Mouse (Mus musculus) heart, adult 2 months (tissue): Measurements from ENCODE around the gene Amer2. TPM values are rescaled to one million over a fixed set of nuclear protein-coding genes. Genes with fewer than 3 reads are reported as not detected.

ENCODE experiments used
- DNase-seq, 2 experiments: peaks; one replicate each; pipeline ENCODE4 v3.0.0; 2021
- H3K27ac ChIP-seq: fragments of 200-600 bp; 2 replicates; pipeline ENCODE4 v1.8.1; 2022
- H3K27me3 ChIP-seq: fragments of 200-500 bp; 2 replicates; pipeline ENCODE4 v1.6.1; 2012; ENCODE audit warnings: mild to moderate bottlenecking, low read length, inconsistent platforms, mixed read lengths; ENCODE audit not compliant: control insufficient read depth, insufficient read depth
- H3K36me3 ChIP-seq: fragments of 200-500 bp; 2 replicates; pipeline ENCODE4 v1.6.1; 2012; ENCODE audit warnings: low read length, inconsistent platforms; ENCODE audit not compliant: control insufficient read depth, insufficient read depth
- H3K4me1 ChIP-seq: fragments of 200-500 bp; 2 replicates; pipeline ENCODE4 v1.6.1; 2011; ENCODE audit warnings: low read length; ENCODE audit not compliant: control insufficient read depth, insufficient read depth
- H3K4me3 ChIP-seq: fragments of 200-600 bp; 2 replicates; pipeline ENCODE4 v1.8.1; 2022
- H3K79me2 ChIP-seq: fragments of 200-500 bp; replicated peaks from 2 replicates; pipeline ENCODE4 v1.6.1; 2012; ENCODE audit warnings: mild to moderate bottlenecking, inconsistent platforms, low read length, moderate library complexity, mixed read lengths; ENCODE audit not compliant: control insufficient read depth, insufficient read depth
- H3K9ac ChIP-seq: fragments of 200-500 bp; 2 replicates; pipeline ENCODE4 v1.6.1; 2012; ENCODE audit warnings: low read depth, mild to moderate bottlenecking, control low read depth, inconsistent platforms, low read length, mixed read lengths
- CTCF ChIP-seq: fragments of 200-600 bp; IDR thresholded peaks from 2 replicates; pipeline ENCODE4 v1.8.1; 2022; ENCODE audit warnings: antibody characterized with exemption, mild to moderate bottlenecking, moderate library complexity
- EP300 ChIP-seq: fragments of 200-500 bp; IDR thresholded peaks from 2 replicates; pipeline ENCODE4 v1.6.1; 2011; ENCODE audit warnings: low read depth, low read length, control low read depth; ENCODE audit not compliant: insufficient read depth
- POLR2A ChIP-seq: fragments of 200-500 bp; IDR thresholded peaks from 2 replicates; pipeline ENCODE4 v1.6.1; 2011; ENCODE audit warnings: mild to moderate bottlenecking, low read depth, low read length, control low read depth; ENCODE audit not compliant: insufficient read depth
- WGBS: fragments of 180-500 bp; shearing (Covaris S2); methylation state at CpG from one replicate; pipeline ENCODE4 v1.1.7; 2018; 5-methylcytosine and 5-hydroxymethylcytosine counted together
- intact Hi-C: fragments of 180-260 bp; cut with DNase I; formaldehyde crosslinking; loops from one replicate; pipeline ENCODE4 v1.15.1; 2025
- polyA plus RNA-seq: library from polyadenylated mRNA; depleted of rRNA; stranded (reverse); fragments of >200 nt; gene quantifications from 2 replicates; pipeline ENCODE4 v1.2.3, GENCODE M21; 2012
- total RNA-seq, 2 experiments: library from RNA; stranded (reverse); gene quantifications; 2 replicates each; pipeline ENCODE4 v1.2.3; 2021

Gene Amer2
- total and polyA plus RNA-seq, 3 experiments: 0.02 TPM; not detected in 2

DNA sequence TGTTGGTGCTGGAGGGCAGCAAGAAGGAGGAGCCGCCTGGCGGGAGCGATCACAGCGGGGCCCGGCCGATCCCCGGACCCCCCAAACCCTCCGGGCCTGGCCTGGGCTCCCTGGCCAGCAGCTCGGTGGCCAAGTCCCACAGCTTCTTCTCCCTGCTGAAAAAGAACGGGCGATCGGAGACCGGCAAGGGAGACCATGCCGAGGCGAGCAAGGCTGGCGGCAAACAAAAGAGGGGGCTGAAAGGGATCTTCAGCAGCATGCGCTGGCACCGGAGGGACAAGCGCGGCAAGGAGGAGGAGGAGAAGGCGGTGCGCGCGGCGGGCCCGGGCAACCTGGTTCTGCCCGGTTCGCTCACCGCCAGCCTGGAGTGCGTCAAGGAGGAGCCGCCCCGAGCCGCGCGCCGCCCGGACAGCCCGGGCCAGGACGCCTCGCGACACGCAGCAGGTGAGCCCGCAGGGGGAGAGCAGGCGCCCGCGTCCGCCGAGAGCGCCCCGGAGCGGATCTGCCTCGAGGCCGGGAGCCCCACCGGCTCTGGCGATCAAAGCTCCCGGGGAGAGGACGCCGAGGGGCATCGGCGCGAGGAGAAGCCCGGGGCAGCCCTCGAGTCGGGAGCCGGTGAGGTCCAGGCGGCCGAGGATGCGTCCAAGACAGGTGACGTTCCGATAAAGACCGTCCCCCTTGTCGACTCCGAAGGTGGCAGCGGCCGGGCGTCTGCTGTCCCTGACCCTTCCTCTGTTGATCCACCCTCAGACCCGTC is 5.7 kb downstream of the Amer2 start:
- Histone ChIP-seq H3K36me3 (no peaks in the 10 kb centered on the region), H3K4me1 (no peaks in the 10 kb centered on the region), H3K27ac (no peak overlapping the region), H3K79me2 (no peaks in the 10 kb centered on the region), H3K27me3 (peaks cover 18% of the 10 kb centered on the region), H3K9ac (no peak overlapping the region), H3K4me3 (peak overlapping the region; percentile 26)
- peak; percentile 11 to 21 for DNase-seq
- TF ChIP-seq EP300 (no peak), POLR2A (no peak), CTCF (no peak)
- WGBS: under 1% methylated on average over 77 of the region's 77 CpGs
- intact Hi-C loops: no loop called here

DNA sequence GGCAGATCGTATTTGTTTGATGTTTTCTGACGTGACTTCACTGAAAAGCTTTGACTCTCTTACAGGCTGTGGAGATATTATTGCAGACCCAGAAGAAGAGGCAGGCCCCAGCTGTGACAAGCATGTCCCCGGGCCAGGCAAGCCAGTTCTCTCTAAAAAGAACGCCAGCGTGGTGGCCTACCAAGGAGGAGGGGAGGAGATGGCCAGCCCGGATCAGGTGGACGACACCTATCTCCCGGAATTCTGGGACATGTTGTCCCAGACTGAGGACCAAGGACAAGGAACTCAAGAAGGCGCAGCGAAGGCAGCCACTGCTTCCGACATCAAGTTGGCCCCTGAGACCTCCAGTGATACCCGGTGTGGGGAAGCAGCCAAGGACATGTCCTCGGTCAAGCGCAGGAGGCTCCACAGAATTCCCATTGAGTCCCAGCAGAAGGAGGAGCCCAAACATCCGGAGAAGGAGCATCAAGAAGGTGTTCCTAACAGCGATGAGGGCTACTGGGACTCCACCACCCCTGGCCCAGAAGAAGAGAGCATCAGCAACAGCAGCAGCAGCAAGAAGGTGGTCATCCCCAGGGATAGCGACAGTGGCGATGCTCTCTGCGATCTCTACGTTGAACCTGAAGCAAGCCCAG is 6.4 kb downstream of the Amer2 start:
- no peaks in the 10 kb centered on the region for H3K36me3 ChIP-seq
- 56% methylated on average over 20 of the region's 20 CpGs for WGBS
- intact Hi-C loops: no loop called here
- no peak overlapping the region for H3K4me3 ChIP-seq
- no peak overlapping the region for H3K27ac ChIP-seq
- no peak for DNase-seq
- no peaks in the 10 kb centered on the region for H3K79me2 ChIP-seq
- peaks cover 18% of the 10 kb centered on the region for H3K27me3 ChIP-seq
- no peak for TF ChIP-seq EP300
- no peak for TF ChIP-seq CTCF
- TF ChIP-seq POLR2A: no peak
- no peaks in the 10 kb centered on the region for H3K4me1 ChIP-seq
- no peak overlapping the region for H3K9ac ChIP-seq

DNA sequence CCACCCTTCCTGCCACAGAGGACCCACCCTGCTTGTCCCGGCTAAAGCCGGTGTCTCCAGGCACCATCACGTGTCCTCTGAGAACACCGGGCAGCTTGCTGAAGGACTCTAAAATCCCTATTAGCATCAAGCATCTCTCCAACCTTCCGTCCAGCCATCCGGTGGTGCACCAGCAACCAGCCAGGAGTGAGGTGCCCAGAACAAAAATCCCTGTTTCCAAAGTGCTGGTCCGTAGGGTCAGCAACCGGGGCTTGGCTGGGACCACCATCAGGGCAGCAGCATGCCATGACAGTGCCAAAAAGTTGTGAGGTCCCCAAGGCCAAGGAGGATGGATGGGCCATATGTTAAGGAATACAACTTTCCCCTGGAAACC is 6.9 kb downstream of the Amer2 start:
- Histone ChIP-seq H3K4me3 (no peak overlapping the region), H3K27me3 (peaks cover 18% of the 10 kb centered on the region), H3K27ac (no peak overlapping the region), H3K79me2 (no peaks in the 10 kb centered on the region), H3K4me1 (no peaks in the 10 kb centered on the region), H3K9ac (no peak overlapping the region), H3K36me3 (no peaks in the 10 kb centered on the region)
- TF ChIP-seq EP300 (no peak), POLR2A (no peak), CTCF (no peak)
- WGBS: 91% methylated on average over 8 of the region's 8 CpGs
- intact Hi-C loops: no loop called here
- DNase-seq: no peak

DNA sequence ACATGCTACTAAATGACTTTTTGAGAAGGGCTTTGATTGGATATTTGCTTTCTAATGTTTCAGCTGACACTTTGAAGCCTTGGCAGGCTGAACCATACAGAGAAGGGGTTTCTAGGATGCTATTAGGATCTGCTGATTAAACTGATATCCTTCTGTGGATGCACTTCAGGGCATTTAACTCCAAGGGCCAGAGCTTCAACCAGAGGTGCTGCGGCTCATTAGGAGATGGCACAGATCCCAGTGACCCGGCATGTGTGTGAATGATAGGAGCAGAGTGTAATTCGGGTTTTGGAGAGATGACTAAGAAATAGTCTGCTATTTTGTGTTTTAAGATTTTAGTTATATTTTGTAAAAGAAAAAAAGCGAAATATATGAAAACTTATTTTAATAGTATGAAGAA is 8.6 kb downstream of the Amer2 start:
- Histone ChIP-seq H3K4me1 (no peaks in the 10 kb centered on the region), H3K27me3 (peaks cover 18% of the 10 kb centered on the region), H3K9ac (no peak overlapping the region), H3K4me3 (no peak overlapping the region), H3K27ac (no peak overlapping the region), H3K36me3 (no peaks in the 10 kb centered on the region), H3K79me2 (no peaks in the 10 kb centered on the region)
- DNase-seq: no peak
- TF ChIP-seq EP300 (no peak), CTCF (no peak), POLR2A (no peak)
- WGBS: 62% methylated on average over 4 of the region's 4 CpGs
- intact Hi-C loops: no loop called here

DNA sequence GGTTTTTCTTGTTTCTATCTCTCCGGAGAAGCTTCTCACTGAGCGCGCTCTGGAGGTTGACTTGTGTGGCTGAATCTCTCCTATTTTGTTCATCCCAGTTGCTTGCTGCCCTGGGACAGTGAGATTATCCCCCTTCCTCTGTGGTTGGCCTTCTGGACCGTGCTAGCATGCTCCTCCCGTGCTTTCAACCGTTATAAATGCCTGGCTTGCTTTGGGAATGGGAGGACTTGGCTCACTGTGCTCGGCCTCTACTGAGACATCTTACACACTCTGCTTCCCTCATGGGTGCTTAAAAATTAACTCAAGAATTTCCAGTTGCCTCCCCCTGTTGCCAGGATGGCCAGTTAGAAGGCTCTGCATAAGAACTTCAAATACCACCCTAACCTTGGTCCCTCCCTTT is 10.8 kb downstream of the Amer2 start:
- H3K9ac ChIP-seq: no peak overlapping the region
- no peak for DNase-seq

DNA sequence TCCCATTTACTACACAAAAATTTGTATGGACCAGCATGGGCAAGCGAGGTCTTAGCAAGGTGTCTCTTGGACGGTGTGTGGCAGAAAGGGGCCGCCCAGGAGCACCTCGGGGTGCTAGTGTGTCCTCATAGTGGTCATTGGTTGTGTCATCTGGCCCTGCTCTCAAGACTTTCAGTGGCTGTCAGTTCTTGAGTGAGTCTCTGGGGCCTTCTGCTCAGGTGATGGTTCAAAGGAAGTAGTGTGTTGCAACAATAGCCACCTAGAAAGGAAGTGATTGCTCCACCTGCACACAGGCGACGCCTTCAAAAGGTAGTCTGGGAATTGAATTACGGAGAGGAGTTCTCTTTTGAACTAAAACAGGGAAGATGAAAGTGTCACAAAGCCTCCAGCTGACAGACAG is 11.2 kb downstream of the Amer2 start:
- intact Hi-C loops: no loop called here
- no peak for DNase-seq
- 86% methylated on average over 7 of the region's 7 CpGs for WGBS
- H3K4me3 ChIP-seq: no peak overlapping the region
- no peaks in the 10 kb centered on the region for H3K4me1 ChIP-seq
- H3K9ac ChIP-seq: no peak overlapping the region
- no peak overlapping the region for H3K27ac ChIP-seq
- H3K79me2 ChIP-seq: no peaks in the 10 kb centered on the region
- no peaks in the 10 kb centered on the region for H3K36me3 ChIP-seq
- no peaks in the 10 kb centered on the region; the same call in 1 of the 2 replicates for H3K27me3 ChIP-seq
- TF ChIP-seq EP300 (no peak), CTCF (no peak), POLR2A (no peak)

More for the DNA sequence above, 10.8 kb downstream of the Amer2 start:
- intact Hi-C loops: no loop called here
- 69% methylated on average over 7 of the region's 7 CpGs for WGBS
- H3K79me2 ChIP-seq: no peaks in the 10 kb centered on the region
- peaks cover 3% of the 10 kb centered on the region for H3K27me3 ChIP-seq
- no peaks in the 10 kb centered on the region for H3K36me3 ChIP-seq
- H3K4me3 ChIP-seq: no peak overlapping the region
- H3K4me1 ChIP-seq: no peaks in the 10 kb centered on the region
- no peak for TF ChIP-seq CTCF
- no peak for TF ChIP-seq POLR2A
- no peak for TF ChIP-seq EP300
- H3K27ac ChIP-seq: no peak overlapping the region
